Comparison of ENCODE assay signal across 26 mouse cellular contexts in genomic region chr11:82225936-82226335, GRCm38 (mm10).
DNase-seq lines count a peak whose midpoint lies in the region; ATAC-seq lines count a peak whose summit lies in the region.
"Had no signal": no experiment of that assay in that cellular context is flagged by ENCODE, and none has a peak within 500 bp of the region (broad histone marks: within the 10 kb centered on the region; RNA-seq: fewer than 3 reads in every experiment).

No protein-coding gene starts in this region.

- no peak overlapping the region for H3K4me2 ChIP-seq in hindbrain, embryonic 13.5 days
- H3K4me2 ChIP-seq in hindbrain, embryonic 14.5 days (replicated peaks): no peak overlapping the region
- no peak overlapping the region for H3K4me2 ChIP-seq in midbrain, embryonic 14.5 days (ENCODE audit: low read length)
- H3K4me2 ChIP-seq in midbrain, embryonic 16.5 days (ENCODE audit: low read length): no peak overlapping the region
- H3K4me2 ChIP-seq: embryonic facial prominence, embryonic 12.5 days; embryonic facial prominence, embryonic 15.5 days; heart, embryonic 13.5 days; hindbrain, embryonic 15.5 days had no signal

- H3K9me3 ChIP-seq in hindbrain, embryonic 13.5 days: no peaks in the 10 kb centered on the region
- H3K9me3 ChIP-seq in hindbrain, embryonic 14.5 days (ENCODE audit: control insufficient read depth, low read length): no peaks in the 10 kb centered on the region
- H3K9me3 ChIP-seq in midbrain, embryonic 14.5 days (ENCODE audit: control insufficient read depth, low read length): no peaks in the 10 kb centered on the region
- no peaks in the 10 kb centered on the region for H3K9me3 ChIP-seq in midbrain, embryonic 16.5 days (replicated peaks; ENCODE audit: control insufficient read depth, low read length, poor library complexity, severe bottlenecking)
- H3K9me3 ChIP-seq: embryonic facial prominence, embryonic 12.5 days; embryonic facial prominence, embryonic 15.5 days; heart, embryonic 13.5 days; hindbrain, embryonic 15.5 days had no signal

- H3K27me3 ChIP-seq in hindbrain, embryonic 13.5 days: peaks cover 7% of the 10 kb centered on the region; the same call in 1 of the 2 replicates
- H3K27me3 ChIP-seq in hindbrain, embryonic 14.5 days (ENCODE audit: control insufficient read depth, insufficient read depth, low read length): no peaks in the 10 kb centered on the region
- H3K27me3 ChIP-seq in midbrain, embryonic 14.5 days (ENCODE audit: control insufficient read depth, insufficient read depth, low read length): no peaks in the 10 kb centered on the region; the same call in 1 of the 2 replicates
- no peaks in the 10 kb centered on the region; the same call in 1 of the 2 replicates for H3K27me3 ChIP-seq in midbrain, embryonic 16.5 days (ENCODE audit: control insufficient read depth, insufficient read depth, low read depth, low read length)
- H3K27me3 ChIP-seq: embryonic facial prominence, embryonic 12.5 days had no signal

- DNase-seq in hindbrain, embryonic 14.5 days (ENCODE audit: low spot score): no peak
- DNase-seq in midbrain, embryonic 14.5 days: peak; percentile 66
- DNase-seq in retina, adult 2 months (ENCODE audit: low read depth, low spot score): peak; percentile 6
- peak; percentile 21 for DNase-seq in retina, postnatal 7 days (ENCODE audit: low read depth, low spot score)
- no peak for DNase-seq in right cerebral cortex, postnatal 25 days
- DNase-seq: adrenal gland, postnatal 10 days; adrenal gland, postnatal 36 days; B cell, adult 2 months; cerebellum, adult 11 months; cerebellum, adult 2 months; cerebellum, adult 9-11 months; cerebellum, postnatal 25 days; forebrain, postnatal 0 days; gastrocnemius, postnatal 25 days; heart, adult 18-20 months; heart, postnatal 14 days; heart, postnatal 4 days had no signal

- H3K27ac ChIP-seq in hindbrain, embryonic 13.5 days: peak overlapping the region; percentile 27
- H3K27ac ChIP-seq in hindbrain, embryonic 14.5 days: no peak overlapping the region
- no peak overlapping the region for H3K27ac ChIP-seq in midbrain, embryonic 14.5 days (replicated peaks; ENCODE audit: low read depth, low read length)
- no peak overlapping the region for H3K27ac ChIP-seq in midbrain, embryonic 16.5 days (ENCODE audit: low read length)
- H3K27ac ChIP-seq: embryonic facial prominence, embryonic 12.5 days; embryonic facial prominence, embryonic 15.5 days; heart, embryonic 13.5 days; hindbrain, embryonic 15.5 days had no signal

- no peak overlapping the region for H3K9ac ChIP-seq in hindbrain, embryonic 13.5 days
- H3K9ac ChIP-seq in hindbrain, embryonic 14.5 days: no peak overlapping the region
- no peak overlapping the region for H3K9ac ChIP-seq in midbrain, embryonic 14.5 days (replicated peaks; ENCODE audit: low read length)
- no peak overlapping the region for H3K9ac ChIP-seq in midbrain, embryonic 16.5 days (ENCODE audit: low read depth, low read length)
- H3K9ac ChIP-seq: embryonic facial prominence, embryonic 12.5 days; embryonic facial prominence, embryonic 15.5 days; forebrain, postnatal 0 days; heart, embryonic 13.5 days; hindbrain, embryonic 15.5 days had no signal

- H3K4me3 ChIP-seq in hindbrain, embryonic 13.5 days: no peak overlapping the region
- no peak overlapping the region for H3K4me3 ChIP-seq in hindbrain, embryonic 14.5 days (replicated peaks; ENCODE audit: low read length)
- H3K4me3 ChIP-seq in midbrain, embryonic 14.5 days (replicated peaks; ENCODE audit: low read depth, low read length): no peak overlapping the region
- H3K4me3 ChIP-seq in midbrain, embryonic 16.5 days (ENCODE audit: low read depth, low read length): no peak overlapping the region
- H3K4me3 ChIP-seq: embryonic facial prominence, embryonic 12.5 days; embryonic facial prominence, embryonic 15.5 days; heart, embryonic 13.5 days; hindbrain, embryonic 15.5 days had no signal

- ATAC-seq in hindbrain, embryonic 13.5 days (ENCODE audit: low FRiP score): no peak
- ATAC-seq in hindbrain, embryonic 14.5 days (ENCODE audit: low FRiP score): no peak
- no peak for ATAC-seq in midbrain, embryonic 14.5 days (ENCODE audit: low FRiP score, low TSS enrichment)
- no peak for ATAC-seq in midbrain, embryonic 16.5 days
- ATAC-seq: forebrain, embryonic 14.5 days; forebrain, postnatal 0 days; Patski had no signal

- WGBS in hindbrain, embryonic 13.5 days: 56% methylated on average over 8 of the region's 8 CpGs
- WGBS in hindbrain, embryonic 14.5 days: 59% methylated on average over 8 of the region's 8 CpGs
- WGBS in midbrain, embryonic 14.5 days: 28% methylated on average over 8 of the region's 8 CpGs
- WGBS in midbrain, embryonic 16.5 days: 27% methylated on average over 8 of the region's 8 CpGs

- no peaks in the 10 kb centered on the region for H3K36me3 ChIP-seq in hindbrain, embryonic 13.5 days
- no peaks in the 10 kb centered on the region for H3K36me3 ChIP-seq in hindbrain, embryonic 14.5 days (replicated peaks; ENCODE audit: control insufficient read depth, insufficient read depth)
- H3K36me3 ChIP-seq in midbrain, embryonic 14.5 days (ENCODE audit: control insufficient read depth, insufficient read depth, low read length): no peaks in the 10 kb centered on the region
- no peaks in the 10 kb centered on the region for H3K36me3 ChIP-seq in midbrain, embryonic 16.5 days (ENCODE audit: control insufficient read depth, insufficient read depth, low read length)
- H3K36me3 ChIP-seq: embryonic facial prominence, embryonic 12.5 days; embryonic facial prominence, embryonic 15.5 days; G1E; heart, embryonic 13.5 days; hindbrain, embryonic 15.5 days had no signal

- peaks cover 18% of the 10 kb centered on the region for H3K4me1 ChIP-seq in hindbrain, embryonic 13.5 days (replicated peaks)
- H3K4me1 ChIP-seq in hindbrain, embryonic 14.5 days (replicated peaks; ENCODE audit: control insufficient read depth, insufficient read depth, low read length): peaks cover 16% of the 10 kb centered on the region
- peaks cover 7% of the 10 kb centered on the region; the same call in 1 of the 2 replicates for H3K4me1 ChIP-seq in midbrain, embryonic 14.5 days (ENCODE audit: control insufficient read depth, insufficient read depth, low read length)
- H3K4me1 ChIP-seq in midbrain, embryonic 16.5 days (ENCODE audit: control insufficient read depth, insufficient read depth, low read length): peaks cover 6% of the 10 kb centered on the region; the same call in 1 of the 2 replicates
- H3K4me1 ChIP-seq: embryonic facial prominence, embryonic 12.5 days; embryonic facial prominence, embryonic 15.5 days; heart, embryonic 13.5 days; hindbrain, embryonic 15.5 days had no signal

Comparison
In these comparisons a context has a peak if more than half of its experiments do, and no peak if none do; other contexts are left out.
1. DNase-seq: peak in midbrain, embryonic 14.5 days (single experiment), retina, adult 2 months (single experiment) and retina, postnatal 7 days (single experiment); none in hindbrain, embryonic 14.5 days (single experiment) and right cerebral cortex, postnatal 25 days (single experiment).